Mouse (Mus musculus) embryonic facial prominence, embryonic 11.5 days (tissue): ENCODE measurements at regions not wholly inside any gene's neighbourhood (a gene's known extent, or its start where the extent isn't known, plus 50 kb on each side); places are given as distances from the start of the nearest gene placed in this dataset.

Experiments
- ATAC-seq: fragments of 200-750 bp; cut with Nextera tagmentation; replicated peaks from 2 replicates; pipeline ENCODE4 v1.8.0; 2017; ENCODE audit warnings: low read depth; ENCODE audit not compliant: insufficient number of reproducible peaks, low FRiP score, low TSS enrichment
- DNase-seq: peaks from one replicate; pipeline ENCODE4 v3.0.0-alpha.2; 2015; ENCODE audit warnings: low spot score
- H3K27ac ChIP-seq: fragments of 300-500 bp; sonication (generic); replicated peaks from 2 replicates; pipeline ENCODE4 v1.5.1; 2014; ENCODE audit warnings: mild to moderate bottlenecking, low read depth, low read length, control low read depth
- H3K27me3 ChIP-seq: fragments of 300-500 bp; sonication (generic); 2 replicates; pipeline ENCODE4 v1.6.1; 2014; ENCODE audit warnings: mild to moderate bottlenecking, low read length, moderate library complexity, mixed read lengths; ENCODE audit not compliant: control insufficient read depth, insufficient read depth
- H3K36me3 ChIP-seq: fragments of 300-500 bp; sonication (generic); replicated peaks from 2 replicates; pipeline ENCODE4 v1.6.1; 2014; ENCODE audit warnings: low read depth, mild to moderate bottlenecking, low read length, moderate library complexity, mixed read lengths; ENCODE audit not compliant: control insufficient read depth, insufficient read depth
- H3K4me1 ChIP-seq: fragments of 300-500 bp; sonication (generic); 2 replicates; pipeline ENCODE4 v1.6.1; 2014; ENCODE audit warnings: low read length, mixed read lengths; ENCODE audit not compliant: control insufficient read depth, insufficient read depth
- H3K4me2 ChIP-seq: fragments of 300-500 bp; sonication (generic); 2 replicates; pipeline ENCODE4 v1.6.1; 2014; ENCODE audit warnings: low read depth, mild to moderate bottlenecking, control low read depth, low read length, moderate library complexity
- H3K4me3 ChIP-seq: fragments of 300-500 bp; sonication (generic); 2 replicates; pipeline ENCODE4 v1.5.1; 2014; ENCODE audit warnings: low read depth, low read length, control low read depth
- H3K9ac ChIP-seq: fragments of 300-500 bp; sonication (generic); replicated peaks from 2 replicates; pipeline ENCODE4 v1.6.1; 2014; ENCODE audit warnings: mild to moderate bottlenecking, control low read depth, low read length
- H3K9me3 ChIP-seq: fragments of 300-500 bp; sonication (generic); replicated peaks from 2 replicates; pipeline ENCODE4 v1.6.1; 2016; ENCODE audit warnings: mild to moderate bottlenecking, low read length, inconsistent platforms, mixed read lengths; ENCODE audit not compliant: control insufficient read depth
- WGBS: fragments of 180-500 bp; shearing (Covaris S2); extraction: QIAGEN DNeasy Blood & Tissue Kit; methylation state at CpG from one replicate; pipeline ENCODE4 v1.1.7; 2014; 5-methylcytosine and 5-hydroxymethylcytosine counted together

DNA sequence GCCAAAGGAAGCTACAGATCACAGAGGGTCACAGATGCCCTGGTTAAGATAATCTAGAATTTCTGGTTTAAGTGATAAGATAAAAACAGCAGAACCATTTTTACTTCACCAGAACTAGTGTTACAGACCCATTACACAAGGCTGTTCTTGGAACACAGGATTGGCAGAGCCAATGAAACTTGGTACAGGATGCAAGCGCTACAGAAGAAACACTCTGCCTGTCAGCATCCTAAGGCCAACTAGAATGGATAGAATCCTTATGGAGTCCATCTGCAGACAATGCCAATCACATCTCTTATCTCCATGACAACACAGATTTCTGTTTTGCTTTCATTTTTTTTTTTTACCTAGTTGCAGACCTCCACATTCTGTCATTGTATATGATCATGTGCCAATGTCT is 759.4 kb upstream of the Stxbp6 start:
- Histone ChIP-seq H3K9me3 (no peaks in the 10 kb centered on the region), H3K27me3 (no peaks in the 10 kb centered on the region), H3K27ac (no peak overlapping the region), H3K36me3 (no peaks in the 10 kb centered on the region), H3K9ac (no peak overlapping the region), H3K4me1 (no peaks in the 10 kb centered on the region), H3K4me3 (no peak overlapping the region), H3K4me2 (no peak overlapping the region)
- no peak for DNase-seq
- WGBS, result 83% methylated on average over 1 of the region's 1 CpGs
- ATAC-seq, result no peak

DNA sequence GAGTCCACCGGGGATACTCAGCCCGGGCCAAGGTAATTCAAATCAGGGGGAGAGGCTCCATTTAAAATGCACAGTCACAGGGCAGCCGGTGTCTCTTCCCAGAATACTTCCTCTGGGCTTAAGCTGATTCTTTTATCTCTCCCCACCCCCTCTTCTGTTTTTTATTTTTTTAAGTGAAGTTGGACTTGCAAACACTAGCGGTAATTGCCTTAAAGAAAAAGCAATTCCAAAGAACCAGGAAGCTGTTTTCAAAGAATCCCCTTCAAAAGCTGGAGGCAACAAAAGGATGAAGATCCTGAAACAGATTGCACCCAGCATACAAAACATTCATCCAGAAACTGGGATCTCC is 758.9 kb upstream of the Stxbp6 start:
- Histone ChIP-seq H3K27ac (no peak overlapping the region), H3K9ac (no peak overlapping the region), H3K4me2 (no peak overlapping the region), H3K9me3 (no peaks in the 10 kb centered on the region), H3K36me3 (no peaks in the 10 kb centered on the region), H3K27me3 (no peaks in the 10 kb centered on the region), H3K4me3 (no peak overlapping the region), H3K4me1 (no peaks in the 10 kb centered on the region)
- peak; percentile 8 for DNase-seq
- WGBS, result 6% methylated on average over 4 of the region's 4 CpGs
- no peak for ATAC-seq

GRCm38 (mm10) chr12:45832671-45833413 is 758.3 kb upstream of the Stxbp6 start:
- Histone ChIP-seq H3K36me3 (no peaks in the 10 kb centered on the region), H3K4me2 (no peak overlapping the region), H3K9me3 (no peaks in the 10 kb centered on the region), H3K27me3 (no peaks in the 10 kb centered on the region), H3K4me3 (no peak overlapping the region), H3K4me1 (no peaks in the 10 kb centered on the region), H3K27ac (no peak overlapping the region), H3K9ac (no peak overlapping the region)
- ATAC-seq, result no peak
- WGBS, result 37% methylated on average over 9 of the region's 9 CpGs
- peak; percentile 6 for DNase-seq

- Histone ChIP-seq H3K4me3 (no peak overlapping the region), H3K36me3 (no peaks in the 10 kb centered on the region), H3K27me3 (no peaks in the 10 kb centered on the region), H3K9ac (no peak overlapping the region), H3K9me3 (no peaks in the 10 kb centered on the region), H3K27ac (no peak overlapping the region), H3K4me1 (no peaks in the 10 kb centered on the region), H3K4me2 (no peak overlapping the region)
- DNase-seq (no peak), ATAC-seq (no peak)
Observed at GRCm38 (mm10) chr12:45824861-45825260, 750.4 kb upstream of the Stxbp6 start.
